Mouse (Mus musculus): Measurements from ENCODE around the gene Gm11562. TPM values are rescaled to one million over a fixed set of nuclear protein-coding genes. Genes with fewer than 3 reads are reported as not detected.
"Not testable (repeated sequence)": the region's sequence is repeated elsewhere in the genome, so short reads cannot be mapped to it uniquely, and the experiment has no call there.

Gm11562 gene
- polyA plus RNA-seq, 1 experiment from 2014 or later: not detected

DNA sequence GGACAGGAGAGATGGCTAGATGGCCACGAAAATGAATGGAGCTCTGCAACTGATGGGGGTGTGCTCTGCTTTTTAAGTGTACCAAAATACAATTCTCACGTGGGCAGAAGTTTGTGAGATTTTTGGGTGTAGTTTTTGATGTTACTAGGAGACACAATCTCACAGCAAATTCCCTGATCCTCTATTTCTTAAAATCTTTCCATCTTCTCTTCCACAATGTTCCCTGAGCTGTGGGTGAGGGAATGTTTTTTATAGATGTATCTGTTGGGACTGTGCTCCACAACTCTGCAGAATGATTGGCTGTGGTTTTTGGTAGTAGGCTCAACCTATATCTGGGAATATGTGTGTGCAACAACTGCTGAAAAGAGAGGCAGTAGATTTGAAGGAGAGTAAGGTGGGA lies 13.1 kb upstream of the Gm11562 start:
- Histone ChIP-seq H3K4me1 (no peaks in the 10 kb centered on the region), H3K9ac (no peak overlapping the region), H3K4me2 (no peak overlapping the region), H3K27ac (no peak overlapping the region), H3K27me3 (replicated peaks) (no peaks in the 10 kb centered on the region), H3K4me3 (no peak overlapping the region), H3K36me3 (no peaks in the 10 kb centered on the region), H3K9me3 (replicated peaks) (no peaks in the 10 kb centered on the region)
- no peak for ATAC-seq
- 41% methylated on average over 2 of the region's 2 CpGs for WGBS (ENCODE audit: insufficient replicate concordance)

GRCm38 (mm10) chr11:99630890-99631289 lies 10.7 kb upstream of the Gm11562 start:
- WGBS (ENCODE audit: insufficient replicate concordance): 50% methylated on average over 3 of the region's 3 CpGs

GRCm38 (mm10) chr11:99628138-99628537 lies 7.9 kb upstream of the Gm11562 start, which contains the start of gene Krtap4-1:
Gene Krtap4-1, minus strand, starts transcription at chr11:99628238.
- no peak within 1 kb of the TSS for H3K27ac ChIP-seq
- no peaks in the 10 kb centered on the region for H3K27me3 ChIP-seq (replicated peaks)
- H3K36me3 ChIP-seq: no peaks in the 10 kb centered on the region
- H3K4me2 ChIP-seq: no peak within 1 kb of the TSS
- ATAC-seq: no peak
- H3K9me3 ChIP-seq (replicated peaks): no peaks in the 10 kb centered on the region
- H3K4me3 ChIP-seq: no peak within 1 kb of the TSS
- no peaks in the 10 kb centered on the region for H3K4me1 ChIP-seq
- H3K9ac ChIP-seq: no peak within 1 kb of the TSS
- WGBS (ENCODE audit: insufficient replicate concordance): 61% methylated on average over 4 of the region's 4 CpGs

More at GRCm38 (mm10) chr11:99630890-99631289, 10.7 kb upstream of the Gm11562 start:
- Histone ChIP-seq H3K9me3 (replicated peaks) (no peaks in the 10 kb centered on the region), H3K4me2 (no peak overlapping the region), H3K4me3 (no peak overlapping the region), H3K27ac (no peak overlapping the region), H3K4me1 (no peaks in the 10 kb centered on the region), H3K9ac (no peak overlapping the region), H3K36me3 (no peaks in the 10 kb centered on the region), H3K27me3 (replicated peaks) (no peaks in the 10 kb centered on the region)
- no peak for ATAC-seq

GRCm38 (mm10) chr11:99614796-99615363 lies 5.4 kb downstream of the Gm11562 start, which contains the start of gene Krtap2-4:
Gene Krtap2-4, minus strand, starts transcription at chr11:99614846.
- no peaks in the 10 kb centered on the region for H3K36me3 ChIP-seq
- H3K4me1 ChIP-seq: no peaks in the 10 kb centered on the region
- no peak within 1 kb of the TSS for H3K4me3 ChIP-seq
- H3K27me3 ChIP-seq (replicated peaks): no peaks in the 10 kb centered on the region
- H3K27ac ChIP-seq: no peak within 1 kb of the TSS
- H3K9me3 ChIP-seq (replicated peaks): no peaks in the 10 kb centered on the region
- no peak for ATAC-seq
- 50% methylated on average over 3 of the region's 3 CpGs for WGBS (ENCODE audit: insufficient replicate concordance)
- no peak within 1 kb of the TSS for H3K4me2 ChIP-seq
- no peak within 1 kb of the TSS for H3K9ac ChIP-seq

DNA sequence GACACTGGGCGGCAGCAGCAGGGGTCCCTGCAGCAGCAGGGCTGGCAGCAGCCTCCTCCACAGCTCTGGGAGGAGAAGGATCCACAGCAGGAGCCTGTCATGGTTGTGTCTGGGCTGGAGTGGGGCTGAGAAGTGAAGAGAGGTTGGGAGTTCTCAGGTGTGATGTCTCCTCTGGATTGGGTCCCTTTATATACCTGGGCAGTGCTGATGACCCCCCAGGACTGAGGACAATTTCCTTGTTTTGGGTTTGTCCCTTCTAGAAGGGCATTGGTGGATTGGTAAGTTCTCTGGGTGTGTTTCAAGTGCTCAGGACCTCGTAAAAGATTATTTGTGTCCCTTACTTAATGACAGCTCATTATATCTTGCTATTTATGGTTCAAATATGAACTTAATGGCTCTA lies 10.1 kb downstream of the Gm11562 start, which contains the start of gene Gm11937:
Gene Gm11937 (minus strand): TSS at position 101 of the 400 bp plus-strand sequence.
- not testable (repeated sequence) for H3K9ac ChIP-seq; H3K4me1 ChIP-seq; H3K4me2 ChIP-seq; H3K9me3 ChIP-seq (replicated peaks); ATAC-seq; H3K27ac ChIP-seq; H3K4me3 ChIP-seq; H3K27me3 ChIP-seq (replicated peaks); H3K36me3 ChIP-seq
- 55% methylated on average over 1 of the region's 2 CpGs for WGBS (ENCODE audit: insufficient replicate concordance)

DNA sequence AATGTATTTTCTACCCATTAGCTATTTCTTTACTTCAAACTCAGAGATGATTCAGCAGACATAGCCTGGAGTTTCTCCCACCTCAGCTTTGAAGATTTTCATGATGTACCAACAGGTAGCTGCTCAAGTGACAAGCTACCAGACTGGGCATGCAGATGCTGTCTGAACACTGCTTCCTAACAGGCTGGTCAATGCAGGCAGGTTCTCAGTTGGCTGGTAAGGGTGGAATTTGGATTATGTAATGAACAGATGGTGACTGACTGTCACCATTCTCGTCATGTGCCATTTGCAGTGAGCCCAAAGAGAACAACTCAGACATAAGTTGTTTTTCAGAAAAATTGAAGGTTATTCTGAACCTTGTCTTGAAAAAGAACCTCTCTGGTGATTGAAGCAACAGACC lies 11.1 kb downstream of the Gm11562 start:
- H3K9me3 ChIP-seq (replicated peaks): no peaks in the 10 kb centered on the region
- no peaks in the 10 kb centered on the region for H3K4me1 ChIP-seq
- 56% methylated on average over 1 of the region's 1 CpGs for WGBS (ENCODE audit: insufficient replicate concordance)
- no peak for ATAC-seq
- no peaks in the 10 kb centered on the region for H3K36me3 ChIP-seq
- no peaks in the 10 kb centered on the region for H3K27me3 ChIP-seq (replicated peaks)
- H3K4me3 ChIP-seq: no peak overlapping the region
- no peak overlapping the region for H3K27ac ChIP-seq
- no peak overlapping the region for H3K4me2 ChIP-seq
- H3K9ac ChIP-seq: no peak overlapping the region

GRCm38 (mm10) chr11:99603208-99603607 lies 17.0 kb downstream of the Gm11562 start, which contains the start of gene Gm11938:
Gene Gm11938, minus strand, starts transcription at chr11:99603308.
- H3K36me3 ChIP-seq; H3K27ac ChIP-seq; H3K4me1 ChIP-seq; H3K9ac ChIP-seq; H3K4me3 ChIP-seq; ATAC-seq; H3K9me3 ChIP-seq (replicated peaks); H3K27me3 ChIP-seq (replicated peaks); H3K4me2 ChIP-seq: not testable (repeated sequence)
- WGBS (ENCODE audit: insufficient replicate concordance): 23% methylated on average over 1 of the region's 1 CpGs

DNA sequence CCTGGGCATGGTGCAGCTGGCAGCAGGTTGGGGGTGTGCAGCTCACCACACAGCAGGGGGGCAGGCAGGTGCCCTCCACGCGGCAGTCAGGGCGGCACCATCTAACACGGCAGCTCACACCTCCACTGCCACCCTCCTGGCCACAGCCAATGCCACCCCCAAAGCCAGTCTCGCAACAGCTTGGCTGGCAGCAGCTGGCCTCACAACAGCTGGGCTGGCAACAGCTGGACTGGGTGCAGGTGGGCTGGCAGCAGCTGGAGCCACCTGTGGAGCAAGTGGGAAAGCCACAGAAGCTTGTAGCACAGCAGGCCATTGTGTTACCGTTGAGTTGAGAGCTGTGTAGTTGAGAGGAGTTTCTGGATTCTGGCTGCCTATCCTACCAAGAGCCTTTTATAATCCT lies 22.5 kb downstream of the Gm11562 start, which contains the start of gene Krtap9-3:
Gene Krtap9-3 (minus strand): TSS at position 364 of the 400 bp plus-strand sequence.
- H3K4me2 ChIP-seq; H3K27me3 ChIP-seq (replicated peaks); H3K4me3 ChIP-seq; H3K27ac ChIP-seq; H3K9me3 ChIP-seq (replicated peaks); H3K36me3 ChIP-seq; H3K9ac ChIP-seq; ATAC-seq; H3K4me1 ChIP-seq: not testable (repeated sequence)
- 58% methylated on average over 4 of the region's 6 CpGs for WGBS (ENCODE audit: insufficient replicate concordance)

- Histone ChIP-seq H3K36me3 (no peaks in the 10 kb centered on the region), H3K9me3 (replicated peaks) (no peaks in the 10 kb centered on the region), H3K4me3 (no peak within 1 kb of the TSS), H3K27ac (no peak within 1 kb of the TSS), H3K4me2 (no peak within 1 kb of the TSS), H3K9ac (no peak within 1 kb of the TSS), H3K4me1 (no peaks in the 10 kb centered on the region), H3K27me3 (replicated peaks) (no peaks in the 10 kb centered on the region)
- ATAC-seq: no peak
- 77% methylated on average over 6 of the region's 6 CpGs for WGBS (ENCODE audit: insufficient replicate concordance)
These were observed 29.3 kb downstream of the Gm11562 start, which contains the start of gene Krtap1-3 for GRCm38 (mm10) chr11:99590981-99591380. Gene Krtap1-3, minus strand, starts transcription at chr11:99591339.

GRCm38 (mm10) chr11:99585096-99585495 lies 35.1 kb downstream of the Gm11562 start:
- no peaks in the 10 kb centered on the region for H3K4me1 ChIP-seq
- H3K27ac ChIP-seq: no peak overlapping the region
- no peak for ATAC-seq
- H3K9ac ChIP-seq: no peak overlapping the region
- WGBS (ENCODE audit: insufficient replicate concordance): 77% methylated on average over 7 of the region's 7 CpGs
- H3K4me2 ChIP-seq: no peak overlapping the region
- no peak overlapping the region for H3K4me3 ChIP-seq
- no peaks in the 10 kb centered on the region for H3K9me3 ChIP-seq (replicated peaks)
- no peaks in the 10 kb centered on the region for H3K36me3 ChIP-seq
- no peaks in the 10 kb centered on the region for H3K27me3 ChIP-seq (replicated peaks)

DNA sequence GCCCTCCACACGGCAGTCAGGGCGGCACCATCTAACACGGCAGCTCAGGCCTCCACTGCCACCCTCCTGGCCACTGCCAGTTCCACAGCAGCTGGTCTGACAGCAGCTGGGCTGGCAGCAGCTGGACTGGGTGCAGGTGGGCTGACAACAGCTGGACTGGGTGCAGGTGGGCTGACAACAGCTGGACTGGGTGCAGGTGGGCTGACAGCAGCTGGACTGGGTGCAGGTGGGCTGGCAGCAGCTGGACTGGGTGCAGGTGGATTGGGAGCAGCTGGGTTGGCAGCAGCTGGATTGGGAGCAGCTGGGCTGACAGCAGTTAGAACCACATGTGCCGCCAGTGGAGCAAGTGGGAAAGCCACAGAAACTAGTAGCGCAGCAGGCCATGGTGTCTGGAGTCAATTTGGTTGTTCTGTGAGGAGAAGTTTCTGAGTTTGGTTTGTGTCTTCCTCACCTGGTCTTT lies 37.0 kb downstream of the Gm11562 start, which contains the start of gene Krtap1-4:
Gene Krtap1-4 (minus strand): TSS at position 410 of the 460 bp plus-strand sequence.
- no peak for ATAC-seq
- 75% methylated on average over 5 of the region's 5 CpGs for WGBS (ENCODE audit: insufficient replicate concordance)

GRCm38 (mm10) chr11:99581564-99581963 lies 38.7 kb downstream of the Gm11562 start:
- Histone ChIP-seq H3K4me2 (no peak overlapping the region), H3K4me1 (no peaks in the 10 kb centered on the region), H3K9me3 (replicated peaks) (no peaks in the 10 kb centered on the region), H3K9ac (no peak overlapping the region), H3K27me3 (replicated peaks) (no peaks in the 10 kb centered on the region), H3K36me3 (no peaks in the 10 kb centered on the region), H3K4me3 (no peak overlapping the region), H3K27ac (no peak overlapping the region)
- ATAC-seq: no peak
- 70% methylated on average over 6 of the region's 6 CpGs for WGBS (ENCODE audit: insufficient replicate concordance)

More for the DNA sequence above, 37.0 kb downstream of the Gm11562 start, which contains the start of gene Krtap1-4:
- Histone ChIP-seq H3K9me3 (replicated peaks) (no peaks in the 10 kb centered on the region), H3K4me1 (no peaks in the 10 kb centered on the region), H3K9ac (no peak within 1 kb of the TSS), H3K4me3 (no peak within 1 kb of the TSS), H3K4me2 (no peak within 1 kb of the TSS), H3K27ac (no peak within 1 kb of the TSS), H3K27me3 (replicated peaks) (no peaks in the 10 kb centered on the region), H3K36me3 (no peaks in the 10 kb centered on the region)

Data from liver, embryonic 12.5 days (tissue).